Mouse (Mus musculus) erythroblast, embryonic 14.5 days (primary cell): ENCODE data around the gene Zw10.

Experiments
- GATA1 ChIP-seq: IDR thresholded peaks from 2 replicates; pipeline ENCODE4 v1.6.1; 2012; ENCODE audit warnings: low read length, inconsistent platforms, mixed read lengths
- TAL1 ChIP-seq: IDR thresholded peaks from 3 replicates; pipeline ENCODE4 v1.6.1; 2012; ENCODE audit warnings: low read length, inconsistent platforms, mixed read lengths

GRCm38 (mm10) chr9:49102328-49102727 lies 46.9 kb downstream of the Zw10 start:
- TF ChIP-seq TAL1 (no peak), GATA1 (no peak)
